Mouse (Mus musculus) brain, embryonic 14.5 days (tissue): Measurements from ENCODE around the gene Ripor3. TPM values are rescaled to one million over a fixed set of nuclear protein-coding genes. Genes with fewer than 3 reads are reported as not detected.

Experiments used
- DNase-seq: peaks from one replicate; pipeline ENCODE4 v3.0.0-alpha.2; 2011; ENCODE audit warnings: low read depth
- CTCF ChIP-seq: fragments of 200-500 bp; IDR thresholded peaks from 2 replicates; pipeline ENCODE4 v1.5.1; 2012; ENCODE audit warnings: inconsistent platforms, mild to moderate bottlenecking, moderate library complexity, borderline replicate concordance; ENCODE audit not compliant: insufficient read depth, insufficient read length; ENCODE audit errors: extremely low read depth
- POLR2A ChIP-seq: fragments of 200-500 bp; IDR thresholded peaks from 2 replicates; pipeline ENCODE4 v1.6.1; 2012; ENCODE audit warnings: mild to moderate bottlenecking, inconsistent platforms, borderline replicate concordance; ENCODE audit not compliant: poor library complexity, insufficient read depth, insufficient read length, severe bottlenecking; ENCODE audit errors: extremely low read depth
- polyA plus RNA-seq: library from polyadenylated mRNA; depleted of rRNA; stranded (reverse); fragments of >200 nt; gene quantifications from 2 replicates; pipeline ENCODE4 v1.2.3, GENCODE M21; 2012

Gene Ripor3
- polyA plus RNA-seq, 1 experiment = 1.1 TPM

DNA sequence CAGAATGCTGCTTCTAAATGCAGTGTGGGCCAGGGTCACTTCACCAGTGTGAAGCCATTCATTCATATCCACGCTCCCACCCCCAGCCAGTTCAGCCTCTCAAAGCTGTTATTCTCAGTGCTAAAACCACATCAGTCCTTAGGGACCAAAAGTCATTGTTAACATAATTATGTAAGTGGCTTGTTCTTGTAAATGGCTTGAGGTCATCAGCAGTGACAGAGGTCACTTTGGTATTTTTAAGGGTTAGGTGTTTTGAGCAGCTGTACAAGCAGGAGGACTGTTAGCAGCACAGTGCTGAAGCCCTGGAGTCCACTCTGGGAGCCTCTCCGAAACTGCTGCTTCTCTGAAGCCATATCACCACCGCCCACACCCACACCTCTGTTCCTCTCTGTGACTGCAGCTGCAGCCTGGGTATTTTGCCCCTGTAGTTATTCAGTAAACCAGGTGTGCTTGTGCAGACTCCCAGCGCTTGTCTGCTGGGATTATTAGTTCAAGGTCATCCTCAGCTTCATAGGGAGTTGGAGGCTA lies 51.0 kb downstream of the Ripor3 start:
- DNase-seq = no peak
- TF ChIP-seq CTCF = no peak
- TF ChIP-seq POLR2A = no peak

DNA sequence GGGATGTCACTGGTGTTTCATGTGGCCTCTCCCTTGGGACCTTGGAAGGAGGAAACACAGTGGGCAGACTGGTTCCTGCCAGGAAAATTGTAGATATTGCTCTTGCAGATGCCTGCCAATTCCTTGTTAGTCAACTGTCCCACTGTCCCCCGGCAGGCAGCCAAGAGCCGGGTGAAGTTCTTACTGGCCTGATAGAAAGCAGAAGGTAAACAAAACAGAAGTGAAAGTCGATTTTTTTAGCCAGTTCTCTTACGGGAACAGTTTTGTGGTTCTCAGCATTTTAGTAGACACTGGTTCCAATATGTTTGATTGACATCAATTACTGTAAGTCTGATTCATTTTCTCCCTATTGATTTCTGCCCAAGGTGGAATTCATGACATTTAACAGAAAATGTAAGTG lies 51.6 kb downstream of the Ripor3 start:
- peak; percentile 41 for DNase-seq
- no peak for TF ChIP-seq CTCF
- no peak for TF ChIP-seq POLR2A

DNA sequence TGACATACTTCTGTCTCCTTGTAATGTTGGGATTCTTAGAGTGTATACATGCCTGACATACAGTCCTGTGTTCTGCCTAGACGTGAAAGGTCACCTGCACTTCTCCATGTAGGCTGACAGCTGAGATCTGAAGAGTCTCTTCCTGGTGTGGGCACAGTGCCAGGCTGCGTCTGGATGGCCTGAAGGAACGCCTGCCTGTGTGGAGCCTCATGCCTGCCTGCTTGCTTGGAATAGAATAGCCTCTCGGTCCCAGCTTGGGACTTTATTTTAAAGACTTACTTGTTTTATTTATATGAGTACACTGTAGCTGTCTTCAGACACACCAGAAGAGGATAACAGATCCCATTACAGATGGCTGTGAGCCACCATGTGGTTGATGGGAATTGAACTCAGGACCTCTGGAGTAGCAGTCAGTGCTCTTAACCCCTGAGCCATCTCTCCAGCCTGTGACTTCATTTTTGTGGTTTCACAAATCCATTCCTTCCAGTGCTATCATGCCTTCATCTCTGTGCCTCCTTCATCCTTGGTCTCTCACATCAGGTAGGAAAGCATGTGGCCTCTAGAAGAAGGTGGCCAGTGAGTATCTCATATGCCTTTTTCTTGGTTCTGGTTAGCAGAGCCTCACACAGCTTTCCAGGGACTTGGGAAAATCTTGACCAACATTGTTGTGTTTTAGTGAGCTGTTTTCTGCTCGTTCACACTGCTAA lies 52.2 kb downstream of the Ripor3 start:
- peak; percentile 53 for DNase-seq

DNA sequence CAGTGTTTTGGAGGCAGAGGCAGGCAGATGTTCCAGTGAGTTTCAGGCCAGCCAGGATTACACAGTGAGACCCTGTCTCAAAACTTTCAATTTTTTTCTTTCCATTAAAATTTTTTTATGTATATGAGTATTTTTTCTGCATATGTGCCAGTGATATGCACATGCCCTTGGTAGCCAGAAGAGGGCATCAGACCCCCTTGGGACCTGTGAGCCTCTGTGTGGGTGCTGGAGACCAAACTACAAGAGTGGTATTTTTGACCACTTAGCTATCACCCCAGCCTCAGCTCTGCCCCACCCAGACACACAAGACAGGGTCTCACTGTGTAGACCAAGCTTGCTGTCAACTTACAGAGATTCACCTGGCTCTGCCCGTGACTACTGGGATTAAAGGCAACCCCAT lies 52.9 kb downstream of the Ripor3 start:
- no peak for TF ChIP-seq POLR2A
- TF ChIP-seq CTCF = no peak; the same call in 1 of the 2 replicates
- no peak for DNase-seq

More for the DNA sequence above, 52.2 kb downstream of the Ripor3 start:
- TF ChIP-seq CTCF = no peak
- no peak for TF ChIP-seq POLR2A

DNA sequence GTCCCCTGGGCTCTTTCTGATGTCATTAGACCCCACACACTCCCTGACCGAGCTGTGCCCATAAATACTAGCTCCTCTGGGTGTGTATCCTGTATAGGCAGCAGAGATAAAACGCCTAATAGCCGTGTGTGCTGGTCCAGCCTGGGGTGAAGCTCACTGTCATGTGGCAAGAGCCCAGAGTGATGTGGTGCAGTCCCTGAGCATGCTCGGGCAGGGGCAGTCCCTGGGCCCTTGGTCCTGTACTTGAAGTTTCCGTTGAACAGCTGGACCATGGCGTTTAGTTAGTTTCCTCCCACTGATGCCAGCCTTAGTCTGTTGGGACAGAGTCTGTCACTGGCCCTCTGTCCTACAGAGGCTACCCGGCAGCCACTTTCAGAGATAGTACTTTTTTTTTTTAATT lies 55.5 kb downstream of the Ripor3 start:
- DNase-seq = no peak

DNA sequence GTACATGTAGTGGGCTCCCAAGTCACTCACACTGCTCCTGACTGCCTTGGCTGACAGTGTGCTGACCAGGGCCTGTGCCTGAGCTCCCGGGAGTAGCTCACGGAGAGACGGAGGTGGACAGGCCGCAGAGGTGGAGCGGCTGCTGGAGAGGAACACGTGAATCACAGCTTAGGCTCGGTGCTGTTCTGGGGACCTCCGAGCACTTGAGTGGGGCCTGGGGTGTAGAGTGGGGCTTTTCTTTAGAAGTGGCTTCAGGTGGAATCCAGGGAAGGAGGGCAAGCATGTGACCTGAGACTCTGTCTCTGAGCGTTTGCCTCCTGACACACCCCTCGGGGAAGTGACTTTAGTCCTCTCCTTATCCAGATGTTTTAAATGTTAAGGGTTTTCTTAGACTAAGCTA lies 56.6 kb downstream of the Ripor3 start:
- TF ChIP-seq POLR2A = no peak
- TF ChIP-seq CTCF = no peak
- no peak for DNase-seq

More for the DNA sequence above, 55.5 kb downstream of the Ripor3 start:
- TF ChIP-seq CTCF (no peak), POLR2A (no peak)

DNA sequence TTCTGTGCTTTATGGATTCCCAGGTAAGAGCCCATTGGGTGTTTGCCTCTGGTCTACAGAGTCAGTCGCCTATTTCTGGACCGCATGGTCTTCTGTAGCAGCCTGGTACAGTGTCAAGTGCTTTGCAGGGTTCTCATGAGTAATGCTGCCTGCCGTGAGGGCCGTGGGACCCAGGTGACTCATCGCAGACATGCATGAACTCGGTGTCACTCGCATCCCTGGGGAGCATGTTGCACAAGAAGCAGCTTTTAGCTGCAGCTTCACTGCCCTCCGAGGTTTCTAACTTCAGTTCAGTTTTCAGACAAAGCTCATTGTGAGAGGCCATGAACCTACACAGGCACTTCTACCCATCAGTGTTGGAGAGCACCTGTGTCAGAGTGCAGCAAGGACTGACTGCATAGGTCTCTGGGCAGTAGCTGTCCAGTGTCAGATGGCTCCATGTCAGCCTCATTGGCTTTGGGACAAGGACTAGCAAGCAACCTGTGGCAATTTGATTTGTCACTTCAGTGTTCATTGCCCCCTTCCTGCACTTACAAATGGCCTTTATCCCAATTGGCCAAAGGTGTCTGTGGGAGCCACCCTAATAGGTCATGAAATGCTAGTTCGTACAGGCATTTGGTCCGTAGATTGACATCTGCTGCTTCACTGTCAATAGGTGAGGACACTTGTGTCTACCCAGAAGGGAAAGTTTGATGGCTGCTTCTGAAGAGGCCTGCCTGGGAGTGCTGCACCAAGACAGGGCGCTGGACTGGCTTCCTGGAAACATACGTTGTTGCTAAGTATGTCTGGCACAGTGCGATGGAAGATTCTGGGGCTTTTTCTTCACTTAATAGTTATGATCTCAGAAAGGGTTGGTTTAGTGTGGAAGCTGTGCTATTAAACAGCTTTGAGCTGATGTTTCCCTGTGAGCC lies 58.9 kb downstream of the Ripor3 start:
- TF ChIP-seq CTCF = no peak
- no peak for TF ChIP-seq POLR2A
- no peak for DNase-seq

DNA sequence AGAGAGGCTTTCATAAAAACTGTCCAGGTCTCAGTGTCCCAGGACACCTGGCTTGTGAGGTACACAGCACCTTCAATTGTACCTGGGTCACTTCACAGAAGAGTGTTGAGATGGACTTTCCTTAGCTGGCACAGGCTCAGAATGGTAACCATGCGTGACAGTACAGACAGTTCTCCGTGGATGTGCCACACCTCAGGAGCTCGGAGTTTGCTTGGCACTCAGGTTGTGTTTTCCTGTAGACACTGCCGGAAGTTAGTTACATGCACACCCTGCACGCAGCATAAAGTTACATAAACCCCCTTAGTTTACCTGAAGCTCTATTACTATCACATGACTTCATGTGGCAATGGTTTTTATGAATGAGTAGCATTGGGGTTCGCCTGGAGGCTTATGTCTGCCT lies 59.7 kb downstream of the Ripor3 start:
- no peak for DNase-seq
- TF ChIP-seq POLR2A = no peak
- no peak for TF ChIP-seq CTCF

DNA sequence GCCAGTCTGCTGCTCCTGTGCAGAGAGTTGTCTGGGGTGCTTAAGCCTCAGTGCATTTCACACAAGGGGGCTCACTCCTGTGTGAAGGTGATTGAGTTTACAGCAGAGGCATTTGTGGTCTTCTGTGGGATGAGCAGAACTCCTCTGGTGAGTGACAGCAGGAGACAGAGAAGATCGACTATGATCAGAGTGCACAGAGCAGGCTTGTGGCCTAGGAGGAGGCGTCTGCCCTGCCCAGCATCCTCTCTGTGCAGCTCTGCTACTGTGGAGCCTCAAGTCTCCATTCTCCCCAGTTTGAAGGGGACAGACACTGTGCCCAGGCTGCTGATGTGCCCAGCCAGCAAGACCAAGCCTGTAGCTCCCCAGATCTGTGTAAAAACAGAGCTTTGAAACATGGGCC lies 60.6 kb downstream of the Ripor3 start:
- no peak for TF ChIP-seq POLR2A
- no peak for TF ChIP-seq CTCF
- DNase-seq = no peak

DNA sequence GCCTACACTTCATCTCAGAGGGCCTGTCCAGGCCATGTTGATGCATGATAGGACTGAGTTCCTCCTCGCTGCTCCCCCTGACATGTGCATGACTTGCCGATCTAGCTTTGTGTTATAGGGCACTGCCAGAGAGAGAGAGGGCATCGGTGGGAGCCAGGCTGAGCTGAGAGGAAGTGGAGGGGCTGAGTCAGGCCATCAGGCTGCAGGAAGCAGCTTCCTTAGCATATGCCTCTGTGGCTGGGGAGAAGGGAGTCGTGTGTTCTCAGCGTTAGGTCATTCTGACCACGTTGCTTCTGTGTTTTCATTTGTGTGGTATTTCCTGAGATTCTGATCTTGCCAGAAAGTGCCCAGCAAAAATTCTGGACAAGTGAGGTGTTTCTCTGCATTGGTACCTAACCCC lies 61.2 kb downstream of the Ripor3 start:
- DNase-seq = no peak
- TF ChIP-seq CTCF = no peak
- no peak for TF ChIP-seq POLR2A

DNA sequence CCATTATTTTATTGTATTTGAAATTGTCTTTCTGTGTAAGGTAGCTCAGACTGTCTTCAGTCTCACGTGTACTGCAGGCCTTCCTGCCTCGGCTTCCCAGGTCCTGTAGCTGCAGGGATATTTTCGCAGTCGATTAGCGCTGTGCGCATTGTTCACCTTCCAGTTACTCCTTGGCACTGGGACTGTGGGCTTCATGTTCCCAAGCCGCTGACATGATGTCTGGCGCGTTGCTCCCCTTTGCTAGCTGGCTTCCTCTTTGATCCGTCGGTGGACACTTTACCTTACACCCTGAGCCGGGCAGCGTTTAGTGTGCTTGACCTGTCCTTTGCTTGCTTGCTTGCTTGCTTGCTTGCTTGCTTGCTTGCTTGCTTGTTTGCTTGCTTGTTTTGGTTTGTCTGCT lies 61.9 kb downstream of the Ripor3 start:
- TF ChIP-seq CTCF (no peak), POLR2A (no peak)
- DNase-seq = peak; percentile 33

DNA sequence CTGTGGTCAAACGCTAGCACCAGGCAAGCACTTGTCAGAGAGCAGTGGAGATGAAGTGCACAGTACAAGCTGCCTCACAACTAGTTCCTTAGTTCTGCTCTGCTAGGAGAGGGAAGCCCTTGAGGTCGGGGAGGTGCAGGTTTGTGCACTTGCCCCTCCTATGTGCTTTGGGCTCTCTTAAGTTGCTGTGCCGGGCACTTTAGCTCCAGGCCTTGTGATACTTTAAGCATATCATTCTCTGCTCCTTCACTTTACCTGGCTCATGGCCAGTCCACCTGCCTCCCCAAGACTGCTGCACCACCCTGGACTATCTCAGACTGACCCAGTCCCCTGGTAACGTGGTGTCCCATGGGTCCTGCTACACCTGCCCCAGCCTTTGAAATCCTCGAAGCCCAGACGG lies 62.4 kb downstream of the Ripor3 start:
- TF ChIP-seq POLR2A (no peak), CTCF (no peak)
- DNase-seq = no peak

DNA sequence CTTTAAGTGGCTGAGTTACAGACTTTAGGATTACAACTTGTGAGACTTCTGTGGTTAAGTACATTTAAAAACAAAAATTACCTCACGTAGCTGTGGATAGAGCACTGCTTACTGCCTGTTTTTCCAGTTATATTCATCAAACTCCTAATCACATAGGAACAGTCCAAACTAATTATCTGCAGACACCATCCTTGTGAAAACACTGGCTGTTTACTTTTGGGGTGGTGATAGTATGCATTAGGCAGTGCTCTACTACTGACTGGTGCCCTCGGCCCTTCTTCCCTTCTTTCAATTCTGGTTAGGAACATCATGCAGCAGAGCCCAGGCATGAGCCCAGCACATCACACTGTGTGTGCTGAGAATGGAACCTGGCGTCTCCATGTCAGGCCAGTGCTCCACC lies 63.2 kb downstream of the Ripor3 start:
- TF ChIP-seq CTCF (no peak), POLR2A (no peak)
- DNase-seq = no peak
